ENCODE assay signal across 8 mouse cellular contexts in genomic region chr6:108828872-108829271, GRCm38 (mm10). TPM values are rescaled to one million over a fixed set of nuclear protein-coding genes. Genes with fewer than 3 reads are reported as not detected.
DNase-seq lines count a peak whose midpoint lies in the region; ATAC-seq and TF ChIP-seq lines count a peak whose summit lies in the region.

No protein-coding gene starts in this region.

- TF ChIP-seq POLR2A in bone marrow, adult 2 months (IDR thresholded peaks at IDR 0.05; ENCODE audit: borderline replicate concordance, control insufficient read depth, low read depth, low read length) = no peak

- no peaks in the 10 kb centered on the region for H3K27me3 ChIP-seq in lung, embryonic 16.5 days (ENCODE audit: control insufficient read depth, insufficient read depth, low read depth, low read length)

- TF ChIP-seq CTCF in bone marrow, adult 2 months (IDR thresholded peaks at IDR 0.05; ENCODE audit: control insufficient read depth, insufficient read depth, low read length) = no peak

- H3K4me2 ChIP-seq in lung, embryonic 16.5 days (ENCODE audit: low read depth, low read length) = peak overlapping the region; percentile 92

- under 1% methylated on average over 56 of the region's 56 CpGs for WGBS in bone marrow, adult 2 months
- WGBS in lung, embryonic 16.5 days = under 1% methylated on average over 39 of the region's 56 CpGs

- peak overlapping the region; percentile 93 for H3K9ac ChIP-seq in lung, embryonic 16.5 days (ENCODE audit: low read length)

- H3K27ac ChIP-seq in bone marrow, adult 2 months (ENCODE audit: control insufficient read depth, insufficient read depth, low read depth, low read length, poor library complexity) = peak overlapping the region; percentile 88
- peak overlapping the region; percentile 81 for H3K27ac ChIP-seq in lung, embryonic 16.5 days (ENCODE audit: low read length)

- H3K4me3 ChIP-seq in bone marrow, adult 2 months (replicated peaks; ENCODE audit: control insufficient read depth, low read depth, low read length) = peak overlapping the region; percentile 77
- peak overlapping the region; percentile 95 for H3K4me3 ChIP-seq in lung, embryonic 16.5 days (ENCODE audit: low read length)

- ATAC-seq in lung, embryonic 16.5 days (ENCODE audit: low read depth) = peak; percentile 47

- H3K4me1 ChIP-seq in bone marrow, adult 2 months (ENCODE audit: control insufficient read depth, insufficient read depth, low read length) = peaks cover 3% of the 10 kb centered on the region
- H3K4me1 ChIP-seq in lung, embryonic 16.5 days (replicated peaks; ENCODE audit: control insufficient read depth, insufficient read depth, low read length) = peaks cover 28% of the 10 kb centered on the region

- peak; percentile 44 for DNase-seq in right cerebral cortex, adult 18-20 months
- DNase-seq in right cerebral cortex, postnatal 36 days (ENCODE audit: low spot score in 2 of 2) = no peak
- peak; percentile 13 to 17 for DNase-seq in gastrocnemius, adult 8-10 months (ENCODE audit: low spot score in 2 of 2)
- DNase-seq in kidney, adult 8-10 months = peak; percentile 12 to 35
- peak; percentile 48 for DNase-seq in right cerebral cortex, postnatal 25 days
- DNase-seq in layer of hippocampus, adult 9-11 months = no peak

- no peaks in the 10 kb centered on the region for H3K9me3 ChIP-seq in lung, embryonic 16.5 days (ENCODE audit: control insufficient read depth, low read length)

- no peaks in the 10 kb centered on the region for H3K36me3 ChIP-seq in lung, embryonic 16.5 days (ENCODE audit: control insufficient read depth, insufficient read depth, low read length)

RNA-seq across cellular contexts. Expression of gene Edem1, which starts 0.4 kb away (rescaled TPM):
- 36.5 and 66.4 TPM in 2 replicates for polyA plus RNA-seq in bone marrow, adult 2 months (2011; ENCODE audit: insufficient read depth, insufficient read length, low replicate concordance, missing spikeins)
- 1 to 10 TPM; 3.2 to 5.8 (median 4.8) TPM for total RNA-seq in gastrocnemius, adult 8-10 months (2022)
- polyA plus RNA-seq in lung, embryonic 16.5 days (2015; fragmentation: Nextera tagmentation; extraction: Ambion mirVana) = 18.5 and 22.1 TPM in 2 replicates

RNA-seq across cellular contexts. Expression of gene Arl8b, which starts 46.0 kb away (rescaled TPM):
- 12.9 and 15.7 TPM in 2 replicates for polyA plus RNA-seq in bone marrow, adult 2 months (2011; ENCODE audit: insufficient read depth, insufficient read length, low replicate concordance, missing spikeins)
- total RNA-seq in gastrocnemius, adult 8-10 months (2022) = 100 to 1,000 TPM; 116 to 134 (median 123) TPM
- 79.1 and 91.2 TPM in 2 replicates for polyA plus RNA-seq in lung, embryonic 16.5 days (2015; fragmentation: Nextera tagmentation; extraction: Ambion mirVana)

Comparison
In these comparisons a context has a peak if more than half of its experiments do, and no peak if none do; other contexts are left out.
1. DNase-seq: peak in right cerebral cortex, adult 18-20 months (single experiment), gastrocnemius, adult 8-10 months (2 of 2), kidney, adult 8-10 months (2 of 2) and right cerebral cortex, postnatal 25 days (single experiment); none in right cerebral cortex, postnatal 36 days (0 of 2) and layer of hippocampus, adult 9-11 months (single experiment).